Mouse (Mus musculus): ENCODE results near the gene Des.

- no peak for TF ChIP-seq GATA1 (IDR thresholded peaks at IDR 0.05; ENCODE audit: low read length)
- no peak for TF ChIP-seq TAL1 (IDR thresholded peaks at IDR 0.05; ENCODE audit: low read length)
These were observed 19.1 kb downstream of the Des start for GRCm38 (mm10) chr1:75379196-75379595.

Measured in erythroblast, embryonic 14.5 days (primary cell).